Mouse (Mus musculus): ENCODE results near the gene Ube3a.

DNA sequence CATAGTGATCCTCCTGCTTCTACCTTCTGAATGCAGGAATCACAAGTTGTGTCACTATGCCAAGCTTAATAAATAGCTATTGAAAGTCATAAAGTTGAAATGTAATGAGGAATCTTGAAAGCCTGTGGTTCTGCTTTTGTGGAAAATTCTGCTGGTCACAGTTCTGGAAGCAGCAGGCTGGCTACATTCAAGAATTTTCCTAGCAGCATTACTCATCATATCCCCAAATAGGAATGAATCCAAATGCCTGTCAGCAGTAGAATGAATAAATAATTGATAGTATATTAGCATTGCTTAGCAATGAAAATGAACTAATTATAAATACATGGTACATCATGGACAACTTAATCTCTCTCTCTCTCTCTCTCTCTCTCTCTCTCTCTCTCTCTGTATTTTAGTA lies 35.7 kb upstream of the Ube3a start:
- TF ChIP-seq CTCF (IDR thresholded peaks at IDR 0.05; ENCODE audit: low read depth, low read length): no peak
- no peak for TF ChIP-seq GATA2 (IDR thresholded peaks at IDR 0.05; ENCODE audit: borderline replicate concordance, low read depth, low read length)
- TF ChIP-seq TAL1 (conservative IDR thresholded peaks at IDR 0.05; ENCODE audit: low read depth, low read length): no peak
- no peak for TF ChIP-seq GATA1 (IDR thresholded peaks at IDR 0.05; ENCODE audit: borderline replicate concordance, low read length)
